Mouse (Mus musculus) leukemia stem cell, adult 10-12 weeks (primary cell): Measurements from ENCODE around the gene Cebpa. TPM values are rescaled to one million over a fixed set of nuclear protein-coding genes. Genes with fewer than 3 reads are reported as not detected.

ENCODE experiments used
- polyA plus RNA-seq: library from polyadenylated mRNA; stranded (reverse); fragments of >175 nt; gene quantifications from 2 replicates; pipeline ENCODE4 v1.2.3, GENCODE M21; 2012; ENCODE audit warnings: low replicate concordance

The Cebpa gene
- 9.9 and 28.9 TPM in 2 replicates for polyA plus RNA-seq

DNA sequence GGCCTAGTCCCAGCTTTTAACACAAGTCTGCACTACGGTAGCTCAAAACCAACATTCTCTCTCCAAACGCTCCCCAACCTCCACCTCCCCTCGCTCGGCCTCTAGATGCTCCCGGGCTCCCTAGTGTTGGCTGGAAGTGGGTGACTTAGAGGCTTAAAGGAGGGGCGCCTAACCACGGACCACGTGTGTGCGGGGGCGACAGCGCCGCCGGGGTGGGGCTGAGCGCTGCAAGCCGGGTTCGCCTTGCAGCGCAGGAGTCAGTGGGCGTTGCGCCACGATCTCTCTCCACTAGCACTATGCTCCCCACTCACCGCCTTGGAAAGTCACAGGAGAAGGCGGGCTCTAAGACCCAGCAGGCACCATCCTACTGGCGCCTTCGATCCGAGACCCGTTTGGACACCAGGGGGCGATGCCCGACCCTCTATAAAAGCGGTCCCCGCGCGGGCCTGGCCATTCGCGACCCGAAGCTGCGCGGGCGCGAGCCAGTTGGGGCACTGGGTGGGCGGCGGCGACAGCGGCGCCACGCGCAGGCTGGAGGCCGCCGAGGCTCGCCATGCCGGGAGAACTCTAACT is at the start of gene Cebpa:
TSS of gene Cebpa (plus strand) at position 453 of the 573 bp plus-strand sequence.

Other genes starting within 250 kb of the Cebpa start
- gene Pepd, start 206.9 kb upstream of the Cebpa start, polyA plus RNA-seq = 3.5 and 6.2 TPM in 2 replicates
- gene Cebpg, start 62.7 kb upstream of the Cebpa start, polyA plus RNA-seq = 17.3 and 24.5 TPM in 2 replicates
- 0.45 TPM in 1 of 2 replicates, not detected in the other for gene Slc7a10, start 67.1 kb downstream of the Cebpa start, polyA plus RNA-seq
- gene Lrp3, start 96.2 kb downstream of the Cebpa start, polyA plus RNA-seq = 0.08 and 0.24 TPM in 2 replicates
- gene Gpatch1, start 199.1 kb downstream of the Cebpa start, polyA plus RNA-seq = 9.4 and 11.6 TPM in 2 replicates
- 0.09 TPM in 1 of 2 replicates, not detected in the other for gene Rhpn2, start 214.9 kb downstream of the Cebpa start, polyA plus RNA-seq